Mouse (Mus musculus): ENCODE measurements around the gene Bptf. TPM values are rescaled to one million over a fixed set of nuclear protein-coding genes. Genes with fewer than 3 reads are reported as not detected.
"Not testable (repeated sequence)": the region's sequence is repeated elsewhere in the genome, so short reads cannot be mapped to it uniquely, and the experiment has no call there.

Gene Bptf
- polyA plus RNA-seq, 1 experiment from 2014 or later = 39.3 TPM

DNA sequence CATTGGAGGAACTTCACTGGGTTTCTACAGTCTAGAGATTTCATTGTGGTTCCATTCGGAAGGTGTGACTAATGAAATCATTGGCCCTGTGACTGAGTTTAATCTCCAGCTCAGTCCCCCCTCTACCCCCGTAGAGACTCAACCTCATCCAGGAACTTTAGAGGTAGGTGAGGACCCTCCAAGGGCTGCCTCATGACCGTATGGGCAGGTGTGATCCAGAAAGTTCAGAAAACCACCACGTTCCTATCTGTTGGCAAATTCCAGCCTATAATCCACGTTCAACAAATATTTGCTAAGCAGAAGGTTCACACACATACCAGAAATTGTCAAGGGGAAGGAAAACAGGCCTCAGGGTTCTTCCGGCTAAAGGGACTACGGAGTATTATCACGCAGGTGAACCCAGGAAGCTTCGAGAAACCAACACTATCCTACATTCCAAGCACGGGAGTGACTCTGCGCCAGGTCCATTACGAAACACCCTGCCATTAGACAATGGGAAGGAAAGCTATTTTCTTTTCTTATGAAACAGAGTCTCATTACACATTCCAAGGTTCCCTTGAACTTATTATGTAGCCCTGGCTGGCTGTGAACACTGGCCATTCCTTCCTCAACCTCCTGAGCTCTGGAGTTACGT lies 109.8 kb downstream of the Bptf start:
- ATAC-seq (ENCODE audit: insufficient read depth, low FRiP score, low TSS enrichment) (no peak), DNase-seq (ENCODE audit: low spot score) (no peak)
- H3K9ac ChIP-seq (ENCODE audit: low read length) = no peak overlapping the region
- H3K27ac ChIP-seq (ENCODE audit: low read depth, low read length) = no peak overlapping the region
- no peaks in the 10 kb centered on the region for H3K36me3 ChIP-seq (ENCODE audit: control insufficient read depth, insufficient read depth, low read length)
- no peak overlapping the region for H3K4me2 ChIP-seq (ENCODE audit: low read depth)
- H3K27me3 ChIP-seq (ENCODE audit: control insufficient read depth, insufficient read depth, low read length) = no peaks in the 10 kb centered on the region
- H3K4me3 ChIP-seq (ENCODE audit: low read depth, low read length) = no peak overlapping the region
- H3K4me1 ChIP-seq (ENCODE audit: control insufficient read depth, insufficient read depth, low read length) = peaks cover 12% of the 10 kb centered on the region
- 90% methylated on average over 13 of the region's 13 CpGs for WGBS
- no peaks in the 10 kb centered on the region for H3K9me3 ChIP-seq (ENCODE audit: control insufficient read depth, low read length)

- H3K4me1 ChIP-seq (ENCODE audit: control insufficient read depth, insufficient read depth, low read length); H3K4me2 ChIP-seq (ENCODE audit: low read depth); H3K36me3 ChIP-seq (ENCODE audit: control insufficient read depth, insufficient read depth, low read length); H3K27me3 ChIP-seq (ENCODE audit: control insufficient read depth, insufficient read depth, low read length); H3K9ac ChIP-seq (ENCODE audit: low read length); ATAC-seq (ENCODE audit: insufficient read depth, low FRiP score, low TSS enrichment); H3K27ac ChIP-seq (ENCODE audit: low read depth, low read length); H3K4me3 ChIP-seq (ENCODE audit: low read depth, low read length); DNase-seq (ENCODE audit: low spot score); H3K9me3 ChIP-seq (ENCODE audit: control insufficient read depth, low read length): not testable (repeated sequence)
- WGBS = 88% methylated on average over 3 of the region's 5 CpGs
Measured at GRCm38 (mm10) chr11:107019722-107020121, 112.2 kb downstream of the Bptf start.

GRCm38 (mm10) chr11:107019318-107019717 lies 112.6 kb downstream of the Bptf start:
- no peak for ATAC-seq (ENCODE audit: insufficient read depth, low FRiP score, low TSS enrichment)
- H3K9me3 ChIP-seq (ENCODE audit: control insufficient read depth, low read length) = no peaks in the 10 kb centered on the region
- 67% methylated on average over 4 of the region's 4 CpGs for WGBS
- no peak for DNase-seq (ENCODE audit: low spot score)
- H3K27me3 ChIP-seq (ENCODE audit: control insufficient read depth, insufficient read depth, low read length) = no peaks in the 10 kb centered on the region
- no peak overlapping the region for H3K27ac ChIP-seq (ENCODE audit: low read depth, low read length)
- no peaks in the 10 kb centered on the region for H3K36me3 ChIP-seq (ENCODE audit: control insufficient read depth, insufficient read depth, low read length)
- H3K4me3 ChIP-seq (ENCODE audit: low read depth, low read length) = no peak overlapping the region
- no peaks in the 10 kb centered on the region; the same call in 1 of the 2 replicates for H3K4me1 ChIP-seq (ENCODE audit: control insufficient read depth, insufficient read depth, low read length)
- H3K4me2 ChIP-seq (ENCODE audit: low read depth) = no peak overlapping the region
- no peak overlapping the region for H3K9ac ChIP-seq (ENCODE audit: low read length)

DNA sequence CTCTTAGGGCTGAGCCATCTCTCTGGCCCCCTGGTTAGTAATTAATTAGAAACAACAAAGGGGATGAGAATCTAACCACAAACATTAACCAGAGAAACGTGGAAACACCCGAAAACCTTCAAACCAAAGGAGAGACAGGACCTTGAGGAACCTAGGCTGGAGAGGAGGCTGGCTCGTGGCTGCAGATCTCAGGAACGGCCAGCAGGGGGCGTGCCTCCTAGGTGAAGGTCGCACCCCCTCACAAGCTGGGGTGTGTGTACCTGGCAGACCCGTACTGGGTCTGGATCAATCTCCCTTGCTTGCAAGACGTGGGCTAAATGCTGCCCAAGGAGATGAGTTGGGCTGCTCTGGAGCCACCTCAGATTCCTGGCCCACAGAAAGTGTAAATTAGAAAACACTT lies 113.3 kb downstream of the Bptf start:
- ATAC-seq (ENCODE audit: insufficient read depth, low FRiP score, low TSS enrichment) = no peak
- WGBS = 32% methylated on average over 8 of the region's 8 CpGs
- no peak overlapping the region for H3K27ac ChIP-seq (ENCODE audit: low read depth, low read length)
- H3K4me2 ChIP-seq (ENCODE audit: low read depth) = no peak overlapping the region
- no peak overlapping the region for H3K9ac ChIP-seq (ENCODE audit: low read length)
- no peaks in the 10 kb centered on the region for H3K9me3 ChIP-seq (ENCODE audit: control insufficient read depth, low read length)
- H3K27me3 ChIP-seq (ENCODE audit: control insufficient read depth, insufficient read depth, low read length) = no peaks in the 10 kb centered on the region
- no peak overlapping the region for H3K4me3 ChIP-seq (ENCODE audit: low read depth, low read length)
- H3K36me3 ChIP-seq (ENCODE audit: control insufficient read depth, insufficient read depth, low read length) = no peaks in the 10 kb centered on the region
- DNase-seq (ENCODE audit: low spot score) = peak; percentile 35
- no peaks in the 10 kb centered on the region for H3K4me1 ChIP-seq (ENCODE audit: control insufficient read depth, insufficient read depth, low read length)

DNA sequence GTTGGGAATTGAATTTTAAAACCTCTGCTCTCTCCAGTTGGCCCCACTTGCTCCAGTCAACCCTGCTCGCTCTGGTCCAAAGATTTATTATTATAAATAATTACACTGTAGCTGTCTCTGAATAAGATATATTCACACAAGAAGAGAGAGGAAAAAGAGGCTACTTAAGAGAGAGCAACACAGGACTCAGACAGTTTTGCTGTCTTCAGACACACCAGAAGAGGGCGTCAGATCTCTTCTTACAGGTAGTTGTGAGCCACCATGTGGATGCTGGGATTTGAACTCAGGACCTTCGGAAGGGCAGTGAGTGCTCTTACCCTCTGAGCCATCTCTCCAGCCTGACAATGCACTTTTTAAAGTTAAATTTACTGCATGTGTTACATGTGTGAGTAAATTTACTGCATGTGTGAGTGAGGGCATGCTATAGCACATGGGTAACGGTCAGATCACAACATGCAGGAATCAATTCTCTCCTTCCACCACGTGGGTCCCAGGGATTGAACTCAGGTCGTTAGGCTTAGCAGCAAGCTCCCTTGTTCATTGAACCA lies 114.5 kb downstream of the Bptf start:
- 64% methylated on average over 6 of the region's 6 CpGs for WGBS
- ATAC-seq (ENCODE audit: insufficient read depth, low FRiP score, low TSS enrichment) = no peak
- DNase-seq (ENCODE audit: low spot score) = no peak
- H3K36me3 ChIP-seq (ENCODE audit: control insufficient read depth, insufficient read depth, low read length) = no peaks in the 10 kb centered on the region
- H3K9me3 ChIP-seq (ENCODE audit: control insufficient read depth, low read length) = no peaks in the 10 kb centered on the region
- no peak overlapping the region for H3K27ac ChIP-seq (ENCODE audit: low read depth, low read length)
- H3K4me2 ChIP-seq (ENCODE audit: low read depth) = no peak overlapping the region
- H3K27me3 ChIP-seq (ENCODE audit: control insufficient read depth, insufficient read depth, low read length) = no peaks in the 10 kb centered on the region
- no peak overlapping the region for H3K9ac ChIP-seq (ENCODE audit: low read length)
- H3K4me1 ChIP-seq (ENCODE audit: control insufficient read depth, insufficient read depth, low read length) = no peaks in the 10 kb centered on the region
- no peak overlapping the region for H3K4me3 ChIP-seq (ENCODE audit: low read depth, low read length)

- no peak overlapping the region for H3K4me2 ChIP-seq (ENCODE audit: low read depth)
- no peaks in the 10 kb centered on the region for H3K9me3 ChIP-seq (ENCODE audit: control insufficient read depth, low read length)
- WGBS = 42% methylated on average over 1 of the region's 1 CpGs
- DNase-seq (ENCODE audit: low spot score) (no peak), ATAC-seq (ENCODE audit: insufficient read depth, low FRiP score, low TSS enrichment) (no peak)
- no peak overlapping the region for H3K27ac ChIP-seq (ENCODE audit: low read depth, low read length)
- H3K9ac ChIP-seq (ENCODE audit: low read length) = no peak overlapping the region
- H3K4me1 ChIP-seq (ENCODE audit: control insufficient read depth, insufficient read depth, low read length) = no peaks in the 10 kb centered on the region
- H3K27me3 ChIP-seq (ENCODE audit: control insufficient read depth, insufficient read depth, low read length) = no peaks in the 10 kb centered on the region
- no peak overlapping the region for H3K4me3 ChIP-seq (ENCODE audit: low read depth, low read length)
- no peaks in the 10 kb centered on the region for H3K36me3 ChIP-seq (ENCODE audit: control insufficient read depth, insufficient read depth, low read length)
Measured at GRCm38 (mm10) chr11:107016893-107017292, 115.0 kb downstream of the Bptf start.

DNA sequence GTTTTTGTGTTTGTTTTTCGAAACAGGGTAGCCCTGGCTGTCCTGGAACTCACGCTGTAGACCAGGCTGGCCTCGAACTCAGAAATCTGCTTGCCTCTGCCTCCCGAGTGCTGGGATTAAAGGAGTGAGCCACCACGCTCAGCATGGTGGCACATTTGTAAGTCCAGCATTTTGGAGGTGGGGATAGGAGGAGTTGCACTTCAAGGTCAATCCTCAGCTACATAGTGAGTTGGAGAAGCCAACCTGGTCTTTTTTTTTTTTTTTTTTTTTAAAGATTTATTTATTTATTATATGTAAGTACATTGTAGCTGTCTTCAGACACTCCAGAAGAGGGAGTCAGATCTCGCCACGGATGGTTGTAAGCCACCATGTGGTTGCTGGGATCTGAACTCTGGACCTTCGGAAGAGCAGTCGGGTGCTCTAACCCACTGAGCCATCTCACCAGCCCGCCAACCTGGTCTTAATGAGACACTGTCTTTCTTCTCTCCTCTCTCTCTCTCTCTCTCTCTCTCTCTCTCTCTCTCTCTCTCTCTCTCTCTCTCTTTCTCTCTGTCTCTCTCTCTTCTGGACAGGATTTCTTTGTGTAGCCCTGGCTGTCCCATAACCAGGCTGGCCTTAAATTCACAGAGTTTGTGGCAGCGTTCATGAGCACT lies 116.3 kb downstream of the Bptf start:
- WGBS = 73% methylated on average over 11 of the region's 11 CpGs
- not testable (repeated sequence) for ATAC-seq (ENCODE audit: insufficient read depth, low FRiP score, low TSS enrichment)

GRCm38 (mm10) chr11:107014597-107015309 lies 117.2 kb downstream of the Bptf start:
- no peaks in the 10 kb centered on the region for H3K9me3 ChIP-seq (ENCODE audit: control insufficient read depth, low read length)
- DNase-seq (ENCODE audit: low spot score) (no peak), ATAC-seq (ENCODE audit: insufficient read depth, low FRiP score, low TSS enrichment) (no peak)
- H3K4me3 ChIP-seq (ENCODE audit: low read depth, low read length) = no peak overlapping the region
- no peak overlapping the region for H3K27ac ChIP-seq (ENCODE audit: low read depth, low read length)
- H3K4me2 ChIP-seq (ENCODE audit: low read depth) = no peak overlapping the region
- H3K36me3 ChIP-seq (ENCODE audit: control insufficient read depth, insufficient read depth, low read length) = no peaks in the 10 kb centered on the region
- 46% methylated on average over 14 of the region's 14 CpGs for WGBS
- no peak overlapping the region for H3K9ac ChIP-seq (ENCODE audit: low read length)
- H3K27me3 ChIP-seq (ENCODE audit: control insufficient read depth, insufficient read depth, low read length) = no peaks in the 10 kb centered on the region
- H3K4me1 ChIP-seq (ENCODE audit: control insufficient read depth, insufficient read depth, low read length) = no peaks in the 10 kb centered on the region

More for the DNA sequence above, 116.3 kb downstream of the Bptf start:
- not testable (repeated sequence) for H3K27ac ChIP-seq (ENCODE audit: low read depth, low read length); H3K36me3 ChIP-seq (ENCODE audit: control insufficient read depth, insufficient read depth, low read length); H3K27me3 ChIP-seq (ENCODE audit: control insufficient read depth, insufficient read depth, low read length); H3K4me3 ChIP-seq (ENCODE audit: low read depth, low read length); DNase-seq (ENCODE audit: low spot score); H3K4me1 ChIP-seq (ENCODE audit: control insufficient read depth, insufficient read depth, low read length); H3K4me2 ChIP-seq (ENCODE audit: low read depth); H3K9me3 ChIP-seq (ENCODE audit: control insufficient read depth, low read length); H3K9ac ChIP-seq (ENCODE audit: low read length)

Measured in neural tube, embryonic 11.5 days (tissue).